Mouse (Mus musculus): ENCODE data around the gene Vegfc. TPM values are rescaled to one million over a fixed set of nuclear protein-coding genes. Genes with fewer than 3 reads are reported as not detected.

The Vegfc gene
- total RNA-seq, 2 experiments from 2014 or later = 0.07 to 0.60 TPM

DNA sequence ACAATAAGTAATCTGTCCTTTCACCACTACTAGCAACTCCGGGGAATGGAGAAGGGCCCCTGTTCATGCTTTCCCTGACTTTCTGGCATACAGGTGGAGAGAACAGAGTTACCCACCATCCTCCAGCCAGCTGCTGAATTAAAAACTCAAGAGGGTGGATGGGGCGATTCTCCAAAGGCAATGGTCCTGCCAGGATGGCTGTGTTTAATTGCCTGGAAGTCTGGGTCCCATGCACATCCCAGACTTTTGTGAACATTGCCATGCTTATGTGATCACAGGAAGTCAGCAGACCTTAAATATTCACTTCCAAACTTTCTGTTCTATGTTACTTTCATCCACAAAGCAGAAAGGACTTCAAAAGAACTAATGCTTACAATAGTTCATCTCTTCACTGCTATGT lies 107.9 kb downstream of the Vegfc start:
- ATAC-seq (ENCODE audit: poor library complexity, severe bottlenecking) = no peak

DNA sequence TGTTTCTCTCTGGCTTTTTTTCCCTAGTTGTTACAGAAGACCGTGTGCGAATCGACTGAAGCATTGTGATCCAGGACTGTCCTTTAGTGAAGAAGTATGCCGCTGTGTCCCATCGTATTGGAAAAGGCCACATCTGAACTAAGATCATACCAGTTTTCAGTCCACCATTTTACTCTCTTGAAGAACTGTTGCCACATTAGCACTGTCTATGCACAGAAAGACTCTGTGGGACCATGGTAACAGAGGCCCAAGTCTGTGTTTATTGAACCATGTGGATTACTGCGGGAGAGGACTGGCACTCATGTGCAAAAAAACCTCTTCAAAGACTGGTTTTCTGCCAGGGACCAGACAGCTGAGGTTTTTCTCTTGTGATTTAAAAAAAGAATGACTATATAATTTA lies 108.5 kb downstream of the Vegfc start:
- ATAC-seq (ENCODE audit: poor library complexity, severe bottlenecking) = no peak

DNA sequence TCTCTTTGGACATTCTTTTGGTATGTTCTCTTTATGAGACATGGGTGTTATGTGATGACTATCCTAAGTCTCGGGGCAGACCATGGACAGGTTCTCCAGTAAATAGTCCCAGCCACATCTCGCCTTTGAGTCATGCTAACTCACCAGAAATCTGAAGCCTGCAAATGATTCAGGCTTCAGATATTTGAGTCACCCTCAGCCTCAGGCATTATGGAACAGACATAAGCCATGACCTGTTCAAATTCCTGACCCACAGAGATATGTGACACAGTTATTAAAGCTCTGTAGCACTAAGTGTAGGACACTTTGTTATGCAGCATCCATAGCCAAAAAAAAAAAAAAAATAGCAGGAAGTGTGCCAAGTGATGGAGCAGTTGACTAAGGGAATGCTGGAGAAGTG lies 138.8 kb downstream of the Vegfc start:
- no peak for ATAC-seq (ENCODE audit: poor library complexity, severe bottlenecking)

DNA sequence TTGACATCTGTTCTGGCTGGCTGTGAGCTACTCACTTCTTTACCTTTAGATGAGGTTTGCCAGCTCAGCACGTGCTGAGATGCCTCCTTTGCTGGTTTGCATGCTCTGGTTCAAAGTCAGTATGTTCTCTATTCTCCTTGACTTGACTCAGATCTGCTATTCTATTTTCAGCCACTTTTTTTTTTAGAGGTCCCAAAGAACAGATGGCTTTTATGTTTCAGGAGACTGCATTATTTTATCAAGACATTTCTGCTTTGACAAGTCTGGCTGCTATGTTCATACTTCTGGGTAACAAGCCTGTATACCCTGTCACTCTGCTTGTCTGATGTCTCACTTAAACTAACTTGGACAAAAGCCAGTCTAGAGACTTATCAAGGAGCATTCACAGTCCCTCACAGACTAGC lies 151.4 kb downstream of the Vegfc start:
- no peak for ATAC-seq (ENCODE audit: poor library complexity, severe bottlenecking)

DNA sequence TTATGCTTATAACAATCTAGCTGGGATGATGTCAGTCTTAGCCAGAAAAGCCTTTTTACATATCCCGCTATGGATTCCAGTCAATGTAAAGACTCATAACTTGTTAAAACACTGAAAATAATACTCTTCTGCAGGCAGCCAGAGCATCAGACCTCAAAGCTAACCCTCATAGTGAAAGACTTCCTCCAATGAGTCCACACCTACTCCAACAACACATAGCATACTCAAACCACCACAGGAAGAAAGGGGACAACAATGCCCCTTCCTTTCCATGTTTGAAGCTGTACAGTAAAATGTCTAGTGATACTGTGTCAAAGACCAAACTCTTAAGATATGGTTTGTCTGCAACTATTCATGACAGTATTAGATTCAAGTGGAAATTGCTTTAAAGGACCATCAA lies 153.2 kb downstream of the Vegfc start:
- ATAC-seq (ENCODE audit: poor library complexity, severe bottlenecking) = no peak

DNA sequence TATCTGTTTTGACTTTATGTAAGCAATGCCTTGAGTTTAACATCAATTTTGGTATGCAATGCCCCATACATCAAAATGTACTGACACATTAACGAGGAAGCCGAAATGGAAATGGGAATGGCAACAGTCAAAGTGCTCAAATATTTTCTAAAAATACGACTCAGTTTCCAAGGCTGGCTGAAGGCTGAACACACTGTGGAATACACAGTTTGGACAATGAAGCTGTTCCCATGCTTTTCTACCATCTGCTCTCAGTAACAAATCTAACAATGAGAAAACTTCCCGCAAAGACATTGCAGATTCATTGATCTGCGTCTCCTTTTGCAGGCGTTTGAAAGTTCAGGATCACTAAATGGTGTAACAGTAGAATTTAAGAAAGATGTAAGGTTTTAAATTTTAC lies 155.9 kb downstream of the Vegfc start:
- no peak for ATAC-seq (ENCODE audit: poor library complexity, severe bottlenecking)
